Mouse (Mus musculus) adrenal gland, postnatal 10 days (tissue): ENCODE measurements around the gene Map2k7. TPM values are rescaled to one million over a fixed set of nuclear protein-coding genes. Genes with fewer than 3 reads are reported as not detected.

Experiments
- DNase-seq: peaks from one replicate; pipeline ENCODE4 v3.0.0; 2021; ENCODE audit warnings: mixed read lengths
- total RNA-seq, 2 experiments: library from RNA; stranded (reverse); gene quantifications; 2 replicates each; pipeline ENCODE4 v1.2.3; 2021

Map2k7 gene
- total RNA-seq, 2 experiments from 2014 or later: 78.2 to 79.0 TPM

GRCm38 (mm10) chr8:4258678-4259077 lies 20.1 kb downstream of the Map2k7 start:
- DNase-seq: peak; percentile 35

DNA sequence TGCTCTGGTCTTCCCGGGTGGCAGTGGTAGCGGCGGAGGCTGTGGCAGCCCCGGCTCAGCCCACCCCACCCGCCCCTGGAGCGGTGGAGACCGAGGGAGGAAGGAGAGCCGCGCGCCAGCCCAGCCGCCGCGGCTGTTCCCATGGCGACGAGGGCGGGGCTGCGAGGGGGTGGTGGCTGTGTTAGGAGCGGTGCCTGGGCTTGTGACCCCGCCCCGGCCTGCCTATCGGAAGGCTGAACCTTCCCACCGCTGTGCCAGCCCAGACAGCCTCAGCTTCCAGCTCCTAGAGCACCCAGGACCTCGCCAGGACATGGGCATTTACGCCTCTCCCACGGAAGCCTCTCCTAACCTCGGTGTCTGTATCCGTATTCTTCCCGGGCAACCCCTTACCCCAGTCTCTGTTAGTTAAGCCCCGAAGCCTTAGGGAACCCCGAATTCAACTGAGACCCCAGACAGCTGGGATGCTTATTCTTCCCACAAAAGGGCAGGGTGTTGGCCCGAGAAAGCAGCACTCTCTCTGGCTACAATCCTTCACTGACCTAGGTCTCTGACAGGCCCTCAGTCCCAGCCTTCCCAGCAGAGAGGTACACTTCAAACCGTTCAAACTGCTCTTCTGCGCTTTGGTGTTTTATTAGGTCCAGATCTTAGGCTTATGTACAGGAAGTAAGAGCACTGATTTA lies 20.7 kb downstream of the Map2k7 start, which contains the start of gene Ctxn1:
Gene Ctxn1 (minus strand): TSS at position 150 of the 680 bp plus-strand sequence.
- peak; percentile 99 for DNase-seq

- DNase-seq: no peak
Measured at GRCm38 (mm10) chr8:4259805-4260170, 21.2 kb downstream of the Map2k7 start.

DNA sequence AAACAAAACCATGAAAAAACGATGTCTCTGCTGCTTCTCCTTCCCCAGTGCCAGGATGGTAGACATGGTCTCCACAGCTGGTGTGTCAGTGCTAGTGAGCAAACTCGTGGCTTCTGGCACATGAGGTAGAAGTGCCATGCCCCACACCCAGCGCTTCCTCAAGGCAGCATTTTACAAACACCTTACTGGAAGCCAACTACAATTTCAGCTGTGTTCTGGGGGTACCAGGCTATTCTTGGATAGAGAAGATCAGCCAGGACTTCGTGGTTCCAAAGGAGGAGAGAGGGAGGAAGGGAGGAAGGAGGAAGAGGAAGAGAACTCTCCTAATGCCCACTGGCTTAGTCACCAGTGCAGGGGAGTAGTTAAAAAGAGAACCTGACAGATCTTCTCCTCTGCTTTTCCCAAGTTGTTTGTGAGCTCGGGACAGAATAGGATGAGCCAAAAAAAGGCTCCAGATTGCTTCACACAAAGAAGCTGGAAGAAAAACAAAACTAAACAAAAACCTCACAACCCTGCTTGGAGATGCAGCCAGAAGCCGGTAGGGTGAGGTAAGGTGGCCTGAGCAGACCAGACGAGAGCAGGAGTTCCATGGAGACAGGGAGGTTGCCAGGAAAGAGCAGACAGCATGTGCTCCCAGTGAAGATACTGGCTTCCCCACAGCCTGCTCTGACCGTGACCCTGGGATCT lies 24.7 kb downstream of the Map2k7 start:
- DNase-seq: no peak

DNA sequence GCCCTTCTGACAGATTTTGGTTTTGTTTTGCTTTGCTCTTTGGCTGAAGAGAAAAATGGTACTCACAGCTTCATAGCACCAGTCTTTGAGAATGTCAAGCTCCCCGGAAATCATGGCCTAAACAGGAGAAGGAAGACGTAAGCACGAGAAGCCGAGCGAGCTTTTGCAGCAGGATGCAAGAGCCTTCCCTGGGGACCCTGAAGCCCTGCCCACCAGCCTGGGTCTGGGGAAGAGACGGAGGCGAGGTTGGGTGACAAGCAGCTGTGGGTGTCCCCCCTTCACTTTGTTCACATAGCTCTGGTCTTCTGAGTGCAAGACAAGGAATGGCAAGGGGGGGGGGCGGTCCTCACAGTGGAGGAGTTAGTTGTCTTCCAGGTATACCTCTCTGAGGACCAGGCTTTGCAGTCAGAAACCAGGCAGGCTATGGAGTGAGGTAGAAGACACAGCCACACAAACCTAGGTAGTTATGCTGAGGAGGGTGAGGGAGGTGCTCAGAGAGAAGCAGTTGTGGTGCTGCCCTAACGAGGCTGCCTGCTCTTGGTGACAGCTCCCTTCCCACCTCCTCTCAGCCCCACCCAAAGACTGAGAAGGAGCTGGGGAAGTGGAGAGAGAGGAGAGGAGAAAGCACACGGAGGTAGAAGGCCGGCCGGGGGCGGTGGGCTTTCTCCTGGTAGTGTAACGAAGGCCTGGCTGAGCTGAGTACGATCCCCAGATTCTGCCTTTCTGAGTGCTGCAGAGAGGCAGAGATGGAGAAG lies 26.8 kb downstream of the Map2k7 start:
- DNase-seq: no peak

DNA sequence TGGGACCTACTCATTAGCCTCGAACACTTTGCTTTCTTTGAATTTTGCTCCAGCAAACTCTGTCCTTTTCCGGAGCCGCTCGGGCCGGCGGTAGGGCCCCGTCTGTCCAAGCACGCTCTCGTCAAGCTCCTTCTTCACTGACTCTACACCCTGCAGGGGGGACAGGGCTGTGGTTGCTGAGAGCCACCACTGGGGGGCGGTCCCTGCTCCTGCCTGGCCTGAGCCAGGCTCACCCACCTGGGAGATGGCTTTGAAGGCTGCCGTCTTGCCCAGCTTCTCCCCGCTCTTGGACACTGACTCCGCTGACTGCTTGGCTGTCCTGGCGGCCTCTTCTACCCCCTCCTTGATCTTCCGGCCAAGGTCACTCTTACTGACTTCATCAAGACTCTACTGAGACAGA lies 29.1 kb downstream of the Map2k7 start:
- DNase-seq: peak; percentile 50

- DNase-seq: no peak
Measured at GRCm38 (mm10) chr8:4269609-4270008, 31.1 kb downstream of the Map2k7 start.

GRCm38 (mm10) chr8:4275275-4276110 lies 37.0 kb downstream of the Map2k7 start, which contains the start of gene Timm44:
Gene Timm44, minus strand, starts transcription at chr8:4275913.
- peak; percentile 96 for DNase-seq

- DNase-seq: no peak
Measured at GRCm38 (mm10) chr8:4276111-4276465, 37.5 kb downstream of the Map2k7 start.

DNA sequence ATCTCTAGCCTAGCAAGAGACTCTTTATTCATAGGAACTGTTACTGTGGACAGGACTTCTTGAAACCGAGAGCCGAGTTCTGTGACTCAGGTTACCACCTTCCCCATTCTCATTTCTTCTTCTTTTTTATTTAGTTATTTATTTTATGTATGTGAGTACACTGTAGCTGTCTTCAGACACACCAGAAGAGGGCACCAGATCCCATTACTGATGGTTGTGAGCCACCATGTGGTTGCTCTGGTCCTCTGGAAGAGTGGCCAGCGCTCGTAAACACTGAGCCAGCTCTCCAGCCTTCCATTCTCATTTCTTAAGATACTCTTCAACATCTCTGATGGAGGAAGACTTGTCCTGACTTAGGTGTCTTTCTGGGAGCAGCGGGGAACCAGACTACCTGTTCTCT lies 54.2 kb downstream of the Map2k7 start:
- no peak for DNase-seq

Other genes with a start within 250 kb of the Map2k7 start
- gene Cd209f, start 132.9 kb upstream of the Map2k7 start, total RNA-seq: 1 to 10 TPM; 4.0 to 4.1 TPM
- under 1 TPM; 0.69 to 1.00 TPM for gene Cd209g, start 104.6 kb upstream of the Map2k7 start, total RNA-seq
- 10 to 100 TPM; 29.6 to 46.0 TPM for gene Evi5l, start 72.2 kb upstream of the Map2k7 start, total RNA-seq
- 1 to 10 TPM; 2.6 to 4.2 TPM for gene Prr36, start 21.3 kb upstream of the Map2k7 start, total RNA-seq
- gene Lrrc8e, start 11.9 kb upstream of the Map2k7 start, total RNA-seq: 1 to 10 TPM; 8.5 to 8.6 TPM
- 1 to 10 TPM in 1 of 2 experiments, not detected in 1; 2.4 TPM for gene Gm49320, start 125 bp downstream of the Map2k7 start, total RNA-seq
- 10 to 100 TPM; 10.5 to 20.2 TPM for gene Tgfbr3l, start 9.5 kb downstream of the Map2k7 start, total RNA-seq
- gene Snapc2, start 14.3 kb downstream of the Map2k7 start, total RNA-seq: 10 to 100 TPM; 21.7 to 24.4 TPM
- gene Ctxn1, start 20.5 kb downstream of the Map2k7 start, total RNA-seq: 10 to 100 TPM; 11.0 to 14.7 TPM
- 100 to 1,000 TPM; 150 to 180 TPM for gene Timm44, start 37.2 kb downstream of the Map2k7 start, total RNA-seq
- 10 to 100 TPM; 10.5 to 19.3 TPM for gene Ccl25, start 86.5 kb downstream of the Map2k7 start, total RNA-seq
- 10 to 100 TPM; 77.7 to 83.9 TPM for gene Elavl1, start 86.7 kb downstream of the Map2k7 start, total RNA-seq